ENCODE assay signal across 11 mouse cellular contexts in the genomic region with DNA sequence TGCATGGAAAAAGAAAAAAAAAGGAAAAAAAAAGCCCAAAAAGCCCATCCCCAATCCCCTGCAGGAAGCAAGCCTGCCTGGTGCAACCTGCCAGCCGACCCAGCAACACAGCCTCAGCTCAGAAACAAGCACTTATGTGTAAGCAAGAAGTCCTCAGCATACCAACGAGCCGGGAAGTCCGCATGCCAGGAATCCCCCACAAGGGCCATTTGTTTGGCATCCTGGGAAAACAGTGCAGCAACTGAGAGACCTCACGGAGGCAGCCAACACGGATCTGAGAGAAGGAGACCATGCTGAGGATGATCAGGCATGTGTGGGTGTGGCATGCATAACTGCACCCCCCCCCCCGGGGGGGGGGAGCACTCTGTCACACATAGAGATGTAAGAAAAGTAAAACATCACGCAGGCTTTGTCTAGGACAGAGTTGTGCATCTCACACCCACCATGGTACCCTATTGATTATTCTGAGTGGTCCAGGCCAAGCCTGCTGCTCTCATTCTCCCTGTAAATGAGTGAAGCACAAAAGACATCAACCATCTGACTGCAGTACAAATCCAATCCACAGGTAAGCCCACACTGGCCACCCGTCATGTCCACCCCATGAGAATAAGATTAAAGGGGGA. TPM values are rescaled to one million over a fixed set of nuclear protein-coding genes. Genes with fewer than 3 reads are reported as not detected.
DNase-seq lines count a peak whose midpoint lies in the region; ATAC-seq and TF ChIP-seq lines count a peak whose summit lies in the region.
"Had no signal": no experiment of that assay in that cellular context is flagged by ENCODE, and none has a peak within 500 bp of the region (broad histone marks: within the 10 kb centered on the region; RNA-seq: fewer than 3 reads in every experiment).

No protein-coding gene starts in this region.

- no peaks in the 10 kb centered on the region for H3K9me3 ChIP-seq in hindbrain, embryonic 15.5 days
- H3K9me3 ChIP-seq in limb, embryonic 14.5 days (ENCODE audit: control insufficient read depth, low read length): no peaks in the 10 kb centered on the region

- peaks cover 43% of the 10 kb centered on the region for H3K4me1 ChIP-seq in hindbrain, embryonic 15.5 days (replicated peaks)
- peaks cover 13% of the 10 kb centered on the region for H3K4me1 ChIP-seq in limb, embryonic 14.5 days (ENCODE audit: control insufficient read depth, insufficient read depth, low read length)
- H3K4me1 ChIP-seq in olfactory bulb, adult 2 months (ENCODE audit: control insufficient read depth, insufficient read depth, low read length): peaks cover 13% of the 10 kb centered on the region; the same call in 1 of the 2 replicates

- no peak for TF ChIP-seq CTCF in olfactory bulb, adult 2 months (IDR thresholded peaks at IDR 0.05; ENCODE audit: insufficient read depth, low read depth, low read length)

- H3K4me3 ChIP-seq in hindbrain, embryonic 15.5 days: no peak overlapping the region
- no peak overlapping the region for H3K4me3 ChIP-seq in limb, embryonic 14.5 days (replicated peaks; ENCODE audit: low read length)
- H3K4me3 ChIP-seq in olfactory bulb, adult 2 months (ENCODE audit: insufficient read depth, low read depth, low read length): no peak overlapping the region

- ATAC-seq in hindbrain, embryonic 15.5 days (ENCODE audit: low FRiP score, low read depth): peak; percentile 81; the same call in 1 of the 2 replicates
- peak; percentile 30; the same call in 1 of the 2 replicates for ATAC-seq in limb, embryonic 14.5 days (ENCODE audit: low FRiP score, low read depth)
- ATAC-seq: Patski had no signal

- 22% methylated on average over 8 of the region's 9 CpGs for WGBS in hindbrain, embryonic 15.5 days
- WGBS in limb, embryonic 14.5 days: 42% methylated on average over 9 of the region's 9 CpGs
- 42% methylated on average over 9 of the region's 9 CpGs for WGBS in olfactory bulb, adult 2 months

- peak overlapping the region; percentile 65 for H3K27ac ChIP-seq in hindbrain, embryonic 15.5 days (replicated peaks)
- no peak overlapping the region for H3K27ac ChIP-seq in limb, embryonic 14.5 days (replicated peaks; ENCODE audit: low read depth, low read length)
- 0 out of 2 replicates have a peak overlapping the region, but pooled peaks have one; percentile 49 for H3K27ac ChIP-seq in olfactory bulb, adult 2 months (ENCODE audit: insufficient read depth, low read depth, low read length)
- H3K27ac ChIP-seq: kidney, postnatal 0 days had no signal

- H3K36me3 ChIP-seq in hindbrain, embryonic 15.5 days: no peaks in the 10 kb centered on the region
- no peaks in the 10 kb centered on the region for H3K36me3 ChIP-seq in limb, embryonic 14.5 days (ENCODE audit: control insufficient read depth, insufficient read depth, low read length)

- no peaks in the 10 kb centered on the region for H3K27me3 ChIP-seq in hindbrain, embryonic 15.5 days
- no peaks in the 10 kb centered on the region for H3K27me3 ChIP-seq in limb, embryonic 14.5 days (ENCODE audit: control insufficient read depth, insufficient read depth, low read length)

- no peak for TF ChIP-seq POLR2A in limb, embryonic 14.5 days (IDR thresholded peaks at IDR 0.05; ENCODE audit: borderline replicate concordance, extremely low read depth, insufficient read depth, insufficient read length)
- TF ChIP-seq POLR2A in olfactory bulb, adult 2 months (IDR thresholded peaks at IDR 0.05; ENCODE audit: insufficient read depth, low read depth, low read length): no peak

- no peak overlapping the region for H3K4me2 ChIP-seq in hindbrain, embryonic 15.5 days
- no peak overlapping the region for H3K4me2 ChIP-seq in limb, embryonic 14.5 days (replicated peaks; ENCODE audit: low read depth, low read length, severe bottlenecking)

- DNase-seq in forelimb bud, embryonic 11.5 days (ENCODE audit: low read depth, low spot score): peak; percentile 26
- no peak for DNase-seq in limb, embryonic 14.5 days (ENCODE audit: low spot score)
- no peak for DNase-seq in kidney, postnatal 25 days
- DNase-seq in testis, postnatal 14 days (ENCODE audit: low spot score): no peak
- no peak for DNase-seq in gastrocnemius, postnatal 10 days
- DNase-seq: cerebellum, adult 9-10 months had no signal

- H3K9ac ChIP-seq in hindbrain, embryonic 15.5 days: no peak overlapping the region
- H3K9ac ChIP-seq in limb, embryonic 14.5 days (ENCODE audit: low read depth, low read length, severe bottlenecking): no peak overlapping the region

RNA-seq across cellular contexts. Expression of a gene that starts 24.4 kb away (rescaled TPM):
- 13.6 and 14.2 TPM in 2 replicates for polyA plus RNA-seq in hindbrain, embryonic 15.5 days (2015; fragmentation: Nextera tagmentation; extraction: Ambion mirVana)
- 2.2 and 4.7 TPM in 2 replicates for polyA plus RNA-seq in limb, embryonic 14.5 days (2012; rRNA removed)
- 1.5 and 3.1 TPM in 2 replicates for polyA plus RNA-seq in limb, embryonic 14.5 days (2014; fragmentation: Nextera tagmentation; extraction: Ambion mirVana)
- polyA plus RNA-seq in olfactory bulb, adult 2 months (2012; ENCODE audit: insufficient read depth, insufficient read length, low replicate concordance, missing spikeins): 33.3 TPM in 1 of 2 replicates, not detected in the other
- 1 to 10 TPM in 1 of 2 experiments, under 1 TPM in 1; 0.96 to 1.3 TPM for total RNA-seq in gastrocnemius, postnatal 10 days (2021)
- total RNA-seq: megakaryocyte-erythroid progenitor cell, adult 5-6 weeks had no signal
